Mouse (Mus musculus): ENCODE measurements around the gene Iqsec1.

- TF ChIP-seq POLR2AphosphoS5 (IDR thresholded peaks at IDR 0.05; ENCODE audit: insufficient replicate concordance, low read depth, low read length) = no peak
- TF ChIP-seq CTCF (IDR thresholded peaks at IDR 0.05; ENCODE audit: low read depth, low read length) = no peak
- no peak for TF ChIP-seq GATA1 (IDR thresholded peaks at IDR 0.05; ENCODE audit: borderline replicate concordance, low read length)
- TF ChIP-seq TAL1 (conservative IDR thresholded peaks at IDR 0.05; ENCODE audit: low read depth, low read length) = no peak
Observed at GRCm38 (mm10) chr6:90624184-90624583, 364.3 kb downstream of the Iqsec1 start.
